Mouse (Mus musculus): Measurements from ENCODE around the gene Cd81. TPM values are rescaled to one million over a fixed set of nuclear protein-coding genes. Genes with fewer than 3 reads are reported as not detected.
A peak's percentile ranks its signal among the peaks of the same experiment; 100 is the strongest.

Gene Cd81
- 100 to 1,000 TPM; 380 to 388 TPM for total RNA-seq (2021)
- long read RNA-seq, experiment 1, transcript Cd81-201 (8 exons, 1,533 nt), result major isoform, 861 of 907 reads
- long read RNA-seq, experiment 1, partial matches to known transcripts, result 20 of 907 reads
- long read RNA-seq, experiment 1, other reads (novel, unspliced or antisense), result 26 of 907 reads
- long read RNA-seq, experiment 2, transcript Cd81-201 (8 exons, 1,533 nt), result major isoform, 604 of 636 reads
- long read RNA-seq, experiment 2, partial matches to known transcripts, result 9 of 636 reads
- long read RNA-seq, experiment 2, other reads (novel, unspliced or antisense), result 22 of 636 reads

DNA sequence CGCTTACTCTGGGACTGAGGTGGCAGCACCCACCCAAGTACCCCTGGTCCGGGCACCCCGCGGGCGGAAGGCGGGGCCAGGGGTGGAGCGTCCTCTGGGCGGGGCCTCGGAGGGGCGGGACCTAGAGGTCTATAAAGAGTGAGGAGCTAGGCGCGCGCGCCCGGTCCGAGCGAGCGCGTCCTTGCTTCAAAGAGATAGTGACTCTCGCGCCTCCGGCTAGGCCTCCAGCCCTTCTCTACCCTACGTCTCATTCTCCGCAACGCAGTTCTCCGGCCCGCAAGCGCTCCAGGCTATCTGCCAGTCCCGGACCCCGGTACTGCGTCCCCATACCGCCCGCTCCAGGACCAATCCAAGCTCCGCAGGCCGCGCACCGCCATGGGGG, at the start of gene Cd81:
Gene Cd81 (plus strand): TSS at position 114 of the 382 bp plus-strand sequence.
- intact Hi-C loops (cut with DNase I), result loop anchor here (1.0 to 2.0 kb wide), 3 partner anchors 16 to 44 kb away; partner anchors contain the start of gene Tssc4
- no peak for TF ChIP-seq CTCF (IDR thresholded peaks at IDR 0.05)
- Histone ChIP-seq H3K27ac (peak within 1 kb of the TSS; percentile 97), H3K4me3 (peak within 1 kb of the TSS; percentile 100)
- DNase-seq (ENCODE audit: extremely low spot score in 1 of 2, low spot score in 2 of 2), result peak; percentile 83 to 88

DNA sequence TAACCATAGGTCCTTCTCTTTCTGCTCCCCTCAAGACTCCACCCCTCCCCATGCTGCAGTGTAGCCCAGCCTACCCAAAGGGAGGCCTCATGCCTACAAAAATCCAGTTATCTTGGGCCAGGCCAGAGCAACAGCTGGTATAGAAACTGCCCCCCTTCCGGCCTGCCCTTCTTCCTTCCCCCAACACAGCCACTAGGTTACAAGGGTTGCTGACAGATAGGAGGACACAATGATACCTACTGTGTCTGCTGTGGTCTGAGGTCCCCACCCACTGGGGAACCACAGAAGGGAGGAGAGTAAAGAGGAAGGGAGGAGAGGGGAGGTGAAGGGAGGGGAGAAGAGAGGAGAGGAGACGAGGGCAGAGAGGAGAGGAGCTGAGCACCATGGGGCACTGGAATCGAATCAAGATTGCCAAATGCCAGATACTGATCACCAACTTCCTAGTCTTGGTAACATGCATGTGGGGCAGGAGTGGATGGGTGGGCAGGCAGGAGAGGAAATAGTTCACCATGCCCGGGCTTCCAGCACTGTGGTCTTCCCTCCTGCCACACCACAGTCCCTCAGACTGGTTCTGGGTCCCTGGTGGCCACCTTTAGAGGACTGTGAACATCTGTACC, 47.7 kb upstream of the Cd81 start, which contains the start of gene Tspan32:
Gene Tspan32 (plus strand): TSS at position 320 of the 617 bp plus-strand sequence.
- no peak for DNase-seq (ENCODE audit: extremely low spot score in 1 of 2, low spot score in 2 of 2)
- intact Hi-C loops (cut with DNase I), result loop anchor here (5.0 to 10.0 kb wide), 2 partner anchors 132 to 460 kb away; partner anchors contain the start of gene Cdkn1c
- Histone ChIP-seq H3K27ac (no peak within 1 kb of the TSS), H3K4me3 (no peak within 1 kb of the TSS)
- TF ChIP-seq CTCF (IDR thresholded peaks at IDR 0.05), result no peak

DNA sequence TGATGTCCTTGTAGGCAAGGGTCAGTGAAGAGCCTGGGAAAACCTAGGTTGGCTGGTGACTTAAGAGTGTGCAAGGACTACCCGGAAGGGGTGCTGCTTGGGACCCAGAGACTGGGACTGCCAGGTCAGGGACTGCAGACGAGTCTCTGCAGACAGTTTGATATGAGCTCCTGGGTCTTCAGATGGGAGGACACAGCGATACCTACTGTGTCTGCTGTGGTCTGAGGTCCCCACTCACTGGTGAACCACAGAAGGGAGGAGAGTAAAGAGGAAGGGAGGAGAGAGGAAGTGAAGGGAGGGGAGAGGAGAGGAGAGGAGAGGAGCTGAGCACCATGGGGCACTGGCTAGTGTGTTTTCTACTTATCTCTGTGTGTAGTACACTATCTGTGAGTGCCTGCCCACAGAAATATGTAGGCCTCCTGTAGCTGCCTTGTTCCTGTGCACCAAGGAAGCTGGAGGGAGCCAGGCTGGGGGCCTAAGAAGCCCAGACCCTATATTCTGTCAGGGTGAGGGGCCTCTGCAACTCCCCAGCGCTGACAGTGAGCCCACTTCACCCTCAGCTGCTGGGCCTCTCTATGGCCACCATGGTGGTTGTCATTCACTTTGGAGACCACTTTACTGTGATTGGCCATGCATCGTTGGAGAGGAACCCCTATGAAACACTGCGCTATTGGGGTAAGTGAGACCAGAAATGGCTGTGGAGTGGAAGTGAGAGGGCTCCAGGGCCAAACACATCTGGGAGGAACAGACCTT, 47.0 kb upstream of the Cd81 start:
- Histone ChIP-seq H3K4me3 (no peak overlapping the region), H3K27ac (no peak overlapping the region)
- intact Hi-C loops (cut with DNase I), result loop anchor here (5.0 to 10.0 kb wide), 2 partner anchors 132 to 459 kb away; partner anchors contain the start of gene Cdkn1c
- no peak for DNase-seq (ENCODE audit: extremely low spot score in 1 of 2, low spot score in 2 of 2)
- TF ChIP-seq CTCF (IDR thresholded peaks at IDR 0.05), result no peak

DNA sequence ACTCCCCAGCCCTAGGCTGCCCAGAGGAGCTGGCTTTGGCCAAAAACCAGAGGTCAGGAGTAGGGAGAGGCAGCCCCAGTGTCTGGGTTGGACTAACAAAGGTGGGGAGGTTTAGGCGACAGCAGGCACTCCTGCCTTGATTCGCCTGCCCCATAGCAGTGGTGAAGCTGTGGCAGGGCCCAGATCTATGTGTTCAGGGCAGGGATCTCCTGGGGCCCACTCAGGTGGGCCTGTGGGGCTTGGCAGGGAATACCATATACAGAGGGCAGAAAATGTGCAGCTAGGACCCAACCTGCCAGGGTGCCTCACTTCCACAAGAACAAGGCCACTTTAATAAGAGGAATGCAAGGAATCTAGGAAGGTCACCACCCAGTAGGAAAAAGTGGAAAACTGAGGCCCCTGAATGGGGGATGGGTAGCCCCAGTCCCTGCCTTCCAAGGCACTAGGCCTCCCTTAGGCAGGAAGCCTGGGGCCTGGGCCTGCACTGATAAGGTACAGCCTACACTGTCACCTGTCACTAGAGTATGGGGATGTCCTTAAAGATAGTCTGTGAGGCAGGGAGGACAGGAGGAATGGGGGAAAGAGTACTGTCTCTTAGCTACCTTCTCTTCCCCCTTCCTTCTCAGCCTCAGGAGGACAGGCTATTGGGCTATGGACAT, 46.3 kb upstream of the Cd81 start:
- no peak overlapping the region for H3K27ac ChIP-seq
- intact Hi-C loops (cut with DNase I), result loop anchor here (5.0 to 10.0 kb wide), 2 partner anchors 131 to 459 kb away; partner anchors contain the start of gene Cdkn1c
- DNase-seq (ENCODE audit: extremely low spot score in 1 of 2, low spot score in 2 of 2), result no peak
- H3K4me3 ChIP-seq, result no peak overlapping the region
- TF ChIP-seq CTCF (IDR thresholded peaks at IDR 0.05), result no peak

DNA sequence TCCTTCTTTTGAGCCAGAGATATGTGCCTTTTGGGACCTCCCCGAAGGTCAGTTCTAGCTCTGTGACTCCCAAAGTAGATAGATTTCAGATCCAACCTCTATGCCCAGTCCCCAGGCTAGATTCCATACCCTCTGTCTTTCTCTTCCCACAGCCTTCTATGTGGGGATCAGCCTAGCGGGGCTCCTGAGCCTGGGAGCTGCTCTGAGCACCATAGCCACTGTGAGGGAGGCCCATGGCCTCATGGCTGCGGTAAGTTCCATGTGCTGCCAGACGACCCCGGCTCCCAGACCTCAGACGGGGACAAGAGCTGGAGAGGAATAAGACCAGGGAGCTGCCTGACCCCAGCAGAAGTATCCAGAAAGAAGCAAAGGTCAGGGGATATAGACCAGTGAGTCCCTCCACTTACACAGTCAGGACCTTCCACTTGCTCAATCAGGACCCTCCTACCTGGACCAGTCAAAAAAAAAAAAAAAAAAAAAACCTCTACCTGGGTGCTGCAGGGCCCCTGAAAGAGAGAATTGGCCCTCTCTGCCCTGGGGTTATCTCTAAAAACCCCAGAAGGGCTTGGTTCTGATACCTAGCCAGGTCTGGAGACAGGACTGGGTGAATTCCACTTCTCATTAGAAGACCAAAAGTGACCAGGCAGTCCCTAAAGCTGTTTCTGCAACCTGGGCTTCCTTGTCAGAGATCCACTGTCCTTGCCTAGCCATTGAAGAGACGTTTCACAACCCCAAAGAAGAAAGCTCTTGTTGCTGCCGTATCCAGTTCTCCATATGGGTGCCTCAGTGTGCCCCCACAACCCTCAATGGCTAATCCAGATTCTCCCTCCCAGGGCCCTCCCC, 45.6 kb upstream of the Cd81 start:
- intact Hi-C loops (cut with DNase I), result loop anchor here (5.0 to 10.0 kb wide), 2 partner anchors 130 to 458 kb away; partner anchors contain the start of gene Cdkn1c
- no peak for TF ChIP-seq CTCF (IDR thresholded peaks at IDR 0.05)
- no peak overlapping the region; the same call in 1 of the 2 replicates for H3K27ac ChIP-seq

DNA sequence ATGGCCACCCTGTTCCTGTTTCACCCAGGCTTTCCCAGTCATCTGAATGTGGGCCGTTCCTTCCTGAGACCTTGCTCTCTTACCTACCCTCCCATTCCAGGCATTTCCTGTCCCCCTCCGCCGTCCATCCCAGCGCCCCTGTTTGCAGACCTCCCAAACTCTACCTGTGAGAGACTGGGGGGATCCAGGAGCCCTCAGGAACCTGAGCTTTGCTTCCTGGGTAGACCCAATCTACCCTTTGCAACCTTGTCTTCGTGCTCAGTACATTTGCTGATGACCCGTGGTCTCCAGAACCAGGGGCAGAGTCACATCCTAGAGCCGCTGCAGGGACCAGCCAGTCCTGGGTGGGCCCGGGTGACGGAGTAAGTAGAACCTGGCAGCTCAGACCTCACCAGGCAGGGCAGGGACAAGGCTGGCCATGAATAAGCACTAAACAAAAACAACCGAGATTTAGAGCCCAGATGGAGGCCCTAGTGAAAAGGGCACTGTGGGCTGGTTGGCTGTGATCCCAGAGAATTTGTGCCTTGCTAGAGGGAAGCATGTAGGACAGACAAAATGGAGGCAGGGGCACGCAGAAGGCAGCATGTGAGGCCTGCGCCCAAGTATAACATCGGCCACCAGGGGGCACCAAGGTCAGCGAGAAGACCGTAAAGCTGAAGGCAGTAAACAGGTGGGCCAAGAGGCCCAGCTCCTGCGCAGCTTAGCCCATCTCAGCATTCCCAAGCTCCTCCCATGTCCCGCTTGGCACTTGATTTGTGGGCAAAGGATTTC, 44.8 kb upstream of the Cd81 start:
- intact Hi-C loops (cut with DNase I), result loop anchor here (1.0 to 10.0 kb wide), 5 partner anchors 45 to 457 kb away; partner anchors contain the start of genes Cd81, Cdkn1c and Tssc4
- peak overlapping the region; percentile 80 for H3K27ac ChIP-seq
- DNase-seq (ENCODE audit: extremely low spot score in 1 of 2, low spot score in 2 of 2), result peak; percentile 87 to 91
- no peak overlapping the region for H3K4me3 ChIP-seq
- TF ChIP-seq CTCF (IDR thresholded peaks at IDR 0.05), result peak; percentile 86

More for the DNA sequence above, 45.6 kb upstream of the Cd81 start:
- DNase-seq (ENCODE audit: extremely low spot score in 1 of 2, low spot score in 2 of 2), result no peak
- no peak overlapping the region for H3K4me3 ChIP-seq

DNA sequence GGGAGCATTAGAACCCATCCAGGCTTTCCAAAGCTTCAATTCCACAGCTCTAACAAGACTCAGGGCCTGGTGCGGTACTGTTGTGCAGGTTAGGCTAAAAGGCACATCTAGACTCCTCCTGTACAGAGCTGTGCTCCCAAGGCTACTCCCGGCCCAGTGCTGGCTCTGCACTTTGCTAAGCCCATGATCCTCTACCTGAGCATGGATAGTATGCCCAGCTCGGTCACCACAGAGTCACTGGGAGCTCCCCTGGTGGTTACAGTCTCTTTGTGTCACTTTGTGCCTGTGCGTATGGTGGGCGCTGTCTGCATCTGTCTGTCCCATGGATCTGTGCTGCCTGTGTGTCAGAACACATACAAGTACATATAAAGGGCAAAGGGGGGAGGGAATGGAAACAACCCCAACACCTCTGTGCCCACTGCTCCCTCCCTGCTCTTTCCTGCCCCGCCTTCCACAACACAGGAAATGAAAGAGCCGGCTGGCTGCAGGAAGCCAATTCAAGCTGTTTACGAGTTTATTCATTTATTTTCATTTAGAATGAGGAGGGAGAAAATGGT, 44.1 kb upstream of the Cd81 start:
- no peak overlapping the region for H3K4me3 ChIP-seq
- H3K27ac ChIP-seq, result peak overlapping the region; percentile 80
- DNase-seq (ENCODE audit: extremely low spot score in 1 of 2, low spot score in 2 of 2), result no peak
- TF ChIP-seq CTCF (IDR thresholded peaks at IDR 0.05), result no peak; the same call in 1 of the 2 replicates
- intact Hi-C loops (cut with DNase I), result loop anchor here (1.0 to 10.0 kb wide), 5 partner anchors 44 to 456 kb away; partner anchors contain the start of genes Cd81, Cdkn1c and Tssc4

DNA sequence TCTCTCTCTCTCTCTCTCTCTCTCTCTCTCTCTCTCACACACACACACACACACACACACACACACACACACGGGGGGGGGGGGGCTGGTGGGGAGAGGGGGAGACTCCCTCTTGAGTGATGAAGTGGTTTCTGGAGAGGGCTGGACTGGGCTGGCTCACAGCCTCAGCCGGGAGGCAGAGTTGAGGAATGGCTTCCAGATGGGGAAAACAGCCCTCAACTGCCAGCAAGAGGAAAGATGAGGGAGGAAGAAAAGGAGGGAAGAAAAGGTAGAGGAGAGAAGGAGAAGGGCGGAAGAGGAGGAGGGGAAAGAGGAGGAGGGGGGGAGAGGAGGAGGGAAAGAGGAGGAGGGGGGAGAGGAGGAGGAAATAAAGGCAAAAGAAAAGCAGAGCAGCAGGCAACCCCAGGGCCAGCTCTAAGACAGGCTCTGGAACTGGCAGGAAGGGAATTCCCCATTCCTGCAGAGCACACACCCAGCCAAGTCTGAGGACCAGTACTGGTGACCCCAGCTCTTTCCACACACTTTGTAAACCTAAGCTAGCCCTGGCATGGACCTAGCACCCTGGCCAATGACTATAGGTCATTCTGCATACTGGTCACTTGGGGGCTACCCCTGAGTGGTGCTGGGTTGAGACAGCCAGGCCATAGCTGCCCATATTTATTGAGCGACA, 43.4 kb upstream of the Cd81 start:
- H3K27ac ChIP-seq, result no peak overlapping the region
- TF ChIP-seq CTCF (IDR thresholded peaks at IDR 0.05), result no peak
- H3K4me3 ChIP-seq, result no peak overlapping the region
- no peak for DNase-seq (ENCODE audit: extremely low spot score in 1 of 2, low spot score in 2 of 2)
- intact Hi-C loops (cut with DNase I), result loop anchor here (1.0 to 10.0 kb wide), 5 partner anchors 43 to 456 kb away; partner anchors contain the start of genes Cd81, Cdkn1c and Tssc4

DNA sequence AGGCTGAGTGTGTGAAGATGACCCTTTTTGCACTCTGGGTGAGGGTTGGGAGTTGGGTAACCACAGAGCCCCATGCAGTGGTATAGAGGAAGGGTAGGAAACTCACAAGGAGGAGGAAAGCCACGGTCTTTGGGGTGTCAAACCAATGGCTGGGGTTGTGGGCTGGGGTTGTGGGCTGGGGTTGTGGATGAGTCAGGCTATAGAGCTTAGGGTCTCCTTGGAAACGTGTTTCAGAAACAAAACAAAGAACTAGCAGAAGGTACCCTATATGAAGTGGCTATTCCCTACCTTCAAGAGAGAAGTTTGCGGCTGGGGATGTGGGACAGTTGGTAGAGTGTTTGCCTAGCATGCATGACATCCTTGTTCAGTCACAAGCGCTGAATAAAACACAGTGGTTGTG, 42.5 kb upstream of the Cd81 start:
- intact Hi-C loops (cut with DNase I), result loop anchor here (5.0 to 10.0 kb wide), 2 partner anchors 127 to 455 kb away; partner anchors contain the start of gene Cdkn1c
- no peak for TF ChIP-seq CTCF (IDR thresholded peaks at IDR 0.05)

More for the DNA sequence above, 42.5 kb upstream of the Cd81 start:
- DNase-seq (ENCODE audit: extremely low spot score in 1 of 2, low spot score in 2 of 2), result no peak
- Histone ChIP-seq H3K4me3 (no peak overlapping the region), H3K27ac (no peak overlapping the region)

Measured in left cerebral cortex, adult 2 months (tissue).